Mouse (Mus musculus) lung, postnatal 14 days (tissue): ENCODE measurements around the gene Ica1.

Experiments used
- DNase-seq: peaks from one replicate; pipeline ENCODE4 v3.0.0; 2021

Ica1 gene

GRCm38 (mm10) chr6:8741659-8742058 lies 36.6 kb downstream of the Ica1 start:
- DNase-seq = no peak

- no peak for DNase-seq
These were observed 38.2 kb downstream of the Ica1 start for GRCm38 (mm10) chr6:8740092-8740491.

- peak; percentile 10 for DNase-seq
These were observed 39.9 kb downstream of the Ica1 start for GRCm38 (mm10) chr6:8738396-8738795.

- no peak for DNase-seq
These were observed 41.8 kb downstream of the Ica1 start for GRCm38 (mm10) chr6:8736493-8736820.

GRCm38 (mm10) chr6:8735657-8736492 lies 42.4 kb downstream of the Ica1 start:
- DNase-seq = peak; percentile 78

- DNase-seq = no peak
These were observed 43.2 kb downstream of the Ica1 start for GRCm38 (mm10) chr6:8735044-8735443.

- no peak for DNase-seq
These were observed 45.8 kb downstream of the Ica1 start for GRCm38 (mm10) chr6:8732492-8732891.

GRCm38 (mm10) chr6:8731656-8732191 lies 46.6 kb downstream of the Ica1 start:
- DNase-seq = no peak

- DNase-seq = no peak
These were observed 47.9 kb downstream of the Ica1 start for GRCm38 (mm10) chr6:8730433-8730832.

GRCm38 (mm10) chr6:8727806-8728205 lies 50.5 kb downstream of the Ica1 start:
- DNase-seq = no peak

GRCm38 (mm10) chr6:8725610-8726009 lies 52.7 kb downstream of the Ica1 start:
- DNase-seq = no peak

GRCm38 (mm10) chr6:8719692-8720091 lies 58.6 kb downstream of the Ica1 start:
- no peak for DNase-seq

GRCm38 (mm10) chr6:8717967-8718366 lies 60.3 kb downstream of the Ica1 start:
- no peak for DNase-seq

- no peak for DNase-seq
These were observed 61.7 kb downstream of the Ica1 start for GRCm38 (mm10) chr6:8716539-8716938.

GRCm38 (mm10) chr6:8711246-8711645 lies 67.0 kb downstream of the Ica1 start:
- DNase-seq = no peak

GRCm38 (mm10) chr6:8694636-8695514 lies 83.4 kb downstream of the Ica1 start:
- peak; percentile 49 for DNase-seq

GRCm38 (mm10) chr6:8693926-8694635 lies 84.2 kb downstream of the Ica1 start:
- DNase-seq = no peak

GRCm38 (mm10) chr6:8693141-8693881 lies 85.0 kb downstream of the Ica1 start:
- no peak for DNase-seq

GRCm38 (mm10) chr6:8691199-8691975 lies 86.9 kb downstream of the Ica1 start:
- DNase-seq = no peak

- no peak for DNase-seq
These were observed 87.8 kb downstream of the Ica1 start for GRCm38 (mm10) chr6:8690441-8690840.
